Mouse (Mus musculus) brain, embryonic 14.5 days (tissue): Measurements from ENCODE around the gene Evi2a.

Experiments
- CTCF ChIP-seq: fragments of 200-500 bp; IDR thresholded peaks from 2 replicates; pipeline ENCODE4 v1.5.1; 2012; ENCODE audit warnings: inconsistent platforms, mild to moderate bottlenecking, moderate library complexity, borderline replicate concordance; ENCODE audit not compliant: insufficient read depth, insufficient read length; ENCODE audit errors: extremely low read depth
- POLR2A ChIP-seq: fragments of 200-500 bp; IDR thresholded peaks from 2 replicates; pipeline ENCODE4 v1.6.1; 2012; ENCODE audit warnings: mild to moderate bottlenecking, inconsistent platforms, borderline replicate concordance; ENCODE audit not compliant: poor library complexity, insufficient read depth, insufficient read length, severe bottlenecking; ENCODE audit errors: extremely low read depth

DNA sequence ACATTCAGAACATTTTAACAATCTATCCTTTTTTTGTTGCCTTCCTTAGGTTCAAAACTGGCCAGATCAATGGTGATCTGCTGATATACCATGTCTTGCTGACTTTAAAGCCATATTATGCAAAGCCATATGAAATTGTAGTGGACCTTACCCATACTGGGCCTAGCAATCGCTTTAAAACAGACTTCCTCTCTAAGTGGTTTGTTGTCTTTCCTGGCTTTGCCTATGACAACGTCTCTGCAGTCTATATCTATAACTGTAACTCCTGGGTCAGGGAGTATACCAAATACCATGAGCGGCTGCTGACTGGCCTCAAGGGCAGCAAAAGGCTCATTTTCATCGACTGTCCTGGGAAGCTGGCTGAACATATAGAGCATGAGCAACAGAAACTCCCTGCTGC, 5.1 kb upstream of the Evi2a start:
- TF ChIP-seq CTCF, result no peak
- TF ChIP-seq POLR2A, result no peak
